Mouse (Mus musculus): Measurements from ENCODE around the gene Calhm3.

Gene Calhm3

DNA sequence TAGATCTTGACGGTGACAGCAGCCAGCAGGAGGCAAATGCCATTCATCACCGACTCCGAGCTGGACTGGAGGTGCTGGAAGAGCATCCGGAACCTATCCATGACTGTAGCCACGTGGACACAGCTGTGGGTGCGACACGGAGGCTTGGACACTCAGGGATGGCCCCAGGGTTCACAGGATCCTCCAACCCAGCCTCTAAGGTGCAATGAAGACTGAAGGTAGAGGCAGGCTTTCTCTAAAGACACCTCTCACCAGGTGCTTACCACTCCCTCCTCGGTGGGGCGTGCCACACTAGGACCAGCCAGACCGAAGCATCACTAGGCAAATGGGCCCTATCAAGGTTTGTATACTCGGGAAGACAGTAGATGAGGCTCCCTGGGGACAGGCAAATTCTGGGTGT lies at the start of gene Calhm3:
Gene Calhm3 (minus strand): TSS at position 101 of the 400 bp plus-strand sequence.
- no peak for DNase-seq (ENCODE audit: low spot score)

- no peak for DNase-seq (ENCODE audit: low spot score)
Observed at GRCm38 (mm10) chr19:47206126-47206525, 48.6 kb upstream of the Calhm3 start.

GRCm38 (mm10) chr19:47204653-47205052 lies 47.1 kb upstream of the Calhm3 start:
- DNase-seq (ENCODE audit: low spot score), result no peak

- no peak for DNase-seq (ENCODE audit: low spot score)
Observed at GRCm38 (mm10) chr19:47203042-47203441, 45.5 kb upstream of the Calhm3 start.

DNA sequence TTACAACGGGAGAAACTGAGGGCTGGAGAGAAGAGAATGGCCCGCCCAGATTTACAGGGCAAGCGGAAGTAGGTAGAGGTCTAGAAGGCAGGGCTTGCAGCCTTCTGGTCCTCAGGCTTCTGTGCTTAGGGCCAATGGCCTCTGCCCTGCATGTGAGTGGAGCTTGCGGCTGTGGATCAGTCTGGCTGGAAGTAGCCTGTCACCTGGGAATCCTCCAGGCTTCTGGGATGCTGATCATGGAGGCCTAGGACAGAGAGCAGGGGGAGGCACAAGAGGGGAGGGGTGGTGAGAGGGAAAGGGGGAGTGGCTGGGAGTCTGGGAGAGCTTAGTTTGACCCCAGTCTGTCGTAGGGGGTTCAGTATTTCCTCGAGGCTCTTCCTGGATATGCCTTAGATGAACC lies 44.9 kb upstream of the Calhm3 start:
- no peak for DNase-seq (ENCODE audit: low spot score)

DNA sequence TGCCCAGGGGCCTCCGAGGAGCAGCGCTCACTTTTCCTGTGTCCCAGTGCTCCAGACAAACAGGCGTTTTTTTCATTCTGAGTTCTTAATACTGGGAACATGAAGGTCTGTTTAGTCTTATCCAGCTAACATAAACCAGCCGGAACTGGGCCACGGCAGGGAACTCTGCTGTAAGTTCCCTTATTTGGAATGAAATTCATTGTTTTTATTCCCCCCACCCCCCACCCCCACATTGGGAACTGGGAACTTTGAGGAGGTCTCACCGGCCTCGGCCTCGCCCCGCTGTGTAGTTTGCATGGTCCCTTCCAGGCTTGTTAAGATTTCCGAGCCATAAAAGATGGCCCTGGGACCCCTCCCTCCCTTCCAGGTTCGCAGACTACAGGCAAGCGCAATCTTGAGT lies 44.4 kb upstream of the Calhm3 start:
- DNase-seq (ENCODE audit: low spot score), result no peak

GRCm38 (mm10) chr19:47198671-47199350 lies 41.2 kb upstream of the Calhm3 start:
- DNase-seq (ENCODE audit: low spot score), result no peak

- no peak for DNase-seq (ENCODE audit: low spot score)
Observed at GRCm38 (mm10) chr19:47192158-47192557, 34.6 kb upstream of the Calhm3 start.

DNA sequence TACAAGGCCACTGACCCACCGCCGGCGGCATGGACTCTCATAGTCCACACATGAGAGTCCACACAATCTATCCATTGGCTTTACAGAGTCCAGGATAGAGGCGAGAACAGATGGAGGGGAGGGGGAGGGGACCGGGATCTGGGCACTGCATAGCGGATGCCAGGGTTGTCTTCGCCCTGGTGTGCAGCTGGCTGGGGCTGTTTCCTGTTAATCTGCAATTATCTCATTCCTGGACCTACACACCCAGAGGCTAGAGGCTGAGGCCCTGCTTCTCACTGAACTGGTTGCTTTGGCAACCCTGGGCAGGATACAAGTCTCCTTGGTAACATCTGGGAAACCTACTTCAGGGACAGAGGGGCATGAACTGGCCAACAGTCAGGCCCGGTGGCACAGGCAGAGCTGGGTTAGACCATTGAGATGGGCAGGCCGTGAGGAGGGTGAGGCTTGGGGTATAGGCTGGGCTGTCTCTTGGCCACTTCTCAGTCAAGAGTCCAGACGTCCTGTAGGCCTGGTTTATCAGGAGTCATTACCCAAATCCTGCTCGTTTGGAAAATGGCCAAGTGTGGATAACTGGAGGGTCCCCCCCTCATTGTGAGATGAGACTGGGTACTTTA lies 31.1 kb upstream of the Calhm3 start:
- DNase-seq (ENCODE audit: low spot score), result no peak

GRCm38 (mm10) chr19:47186514-47187275 lies 29.1 kb upstream of the Calhm3 start:
- DNase-seq (ENCODE audit: low spot score), result no peak

GRCm38 (mm10) chr19:47184736-47185135 lies 27.2 kb upstream of the Calhm3 start:
- no peak for DNase-seq (ENCODE audit: low spot score)

- no peak for DNase-seq (ENCODE audit: low spot score)
Observed at GRCm38 (mm10) chr19:47184221-47184620, 26.7 kb upstream of the Calhm3 start.

GRCm38 (mm10) chr19:47180011-47180410 lies 22.4 kb upstream of the Calhm3 start:
- DNase-seq (ENCODE audit: low spot score), result no peak

DNA sequence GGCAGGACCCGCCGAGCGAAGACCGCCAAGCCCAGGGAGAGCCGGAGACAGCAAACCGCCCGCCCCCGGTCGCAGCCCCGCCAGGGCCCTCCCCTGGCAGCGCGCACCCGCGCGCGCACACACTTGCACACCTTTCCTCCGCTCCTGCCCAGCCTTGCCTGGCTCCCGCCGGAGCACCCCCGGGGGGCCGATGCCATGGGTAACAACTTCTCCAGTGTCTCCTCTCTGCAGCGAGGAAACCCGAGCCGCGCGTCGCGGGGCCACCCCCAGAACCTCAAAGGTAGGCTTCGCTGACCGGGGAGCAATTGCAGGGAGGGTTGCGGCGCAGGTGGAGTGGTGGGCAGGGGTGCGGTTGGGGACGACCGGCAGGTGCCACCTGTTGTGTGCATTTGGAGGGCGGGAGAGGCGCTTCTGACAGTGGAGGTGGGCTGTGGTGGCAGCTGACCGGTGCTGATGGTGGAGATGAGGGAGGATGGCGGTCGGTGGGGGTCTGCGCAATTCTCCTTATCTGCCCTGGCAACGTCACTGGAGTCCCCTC lies 21.8 kb upstream of the Calhm3 start:
- DNase-seq (ENCODE audit: low spot score), result no peak

- peak; percentile 42 for DNase-seq (ENCODE audit: low spot score)
Observed at GRCm38 (mm10) chr19:47178431-47179271, 21.1 kb upstream of the Calhm3 start, which contains the start of gene Neurl1a. TSS of gene Neurl1a (plus strand) at chr19:47178820.

GRCm38 (mm10) chr19:47178001-47178400 lies 20.4 kb upstream of the Calhm3 start:
- no peak for DNase-seq (ENCODE audit: low spot score)

- no peak for DNase-seq (ENCODE audit: low spot score)
Observed at GRCm38 (mm10) chr19:47176916-47177505, 19.4 kb upstream of the Calhm3 start.

DNA sequence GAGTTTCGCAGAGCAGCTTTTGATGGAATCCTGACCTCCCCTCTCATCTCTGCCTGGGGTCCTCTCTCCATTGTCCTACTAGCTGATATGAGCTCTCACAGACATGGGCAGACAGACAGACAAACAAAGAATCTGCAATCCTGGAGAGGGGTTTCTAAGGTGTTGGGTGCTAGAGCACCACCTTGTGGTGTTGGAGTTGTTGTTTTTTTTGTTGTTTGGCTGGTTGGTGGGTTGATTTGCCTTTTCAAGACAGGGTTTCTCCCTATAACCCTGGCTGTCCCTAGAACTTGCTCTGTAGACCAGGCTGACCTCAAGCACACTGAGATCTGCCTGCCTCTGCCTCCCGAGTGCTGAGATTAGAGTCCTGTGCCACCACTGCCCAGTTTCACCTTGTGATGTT lies 17.9 kb upstream of the Calhm3 start:
- no peak for DNase-seq (ENCODE audit: low spot score)

DNA sequence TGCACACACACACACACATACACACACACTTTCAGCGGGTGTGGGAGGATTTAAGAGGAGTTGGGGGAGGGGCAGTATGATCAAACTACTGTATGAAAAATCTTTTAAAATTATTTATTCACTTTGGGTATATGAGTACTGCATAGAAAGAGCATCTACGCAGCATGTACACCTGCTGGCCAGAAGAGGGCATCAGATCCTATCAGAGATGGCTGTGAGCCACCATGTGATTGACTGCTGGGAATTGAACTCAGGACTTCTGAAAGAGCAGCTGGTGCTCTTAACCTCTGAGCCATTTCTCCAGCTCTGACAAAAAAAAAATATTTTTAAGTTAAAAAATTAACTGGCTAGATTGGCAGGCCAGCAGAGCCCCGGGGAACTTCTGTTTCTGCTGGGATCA lies 17.0 kb upstream of the Calhm3 start:
- no peak for DNase-seq (ENCODE audit: low spot score)

DNA sequence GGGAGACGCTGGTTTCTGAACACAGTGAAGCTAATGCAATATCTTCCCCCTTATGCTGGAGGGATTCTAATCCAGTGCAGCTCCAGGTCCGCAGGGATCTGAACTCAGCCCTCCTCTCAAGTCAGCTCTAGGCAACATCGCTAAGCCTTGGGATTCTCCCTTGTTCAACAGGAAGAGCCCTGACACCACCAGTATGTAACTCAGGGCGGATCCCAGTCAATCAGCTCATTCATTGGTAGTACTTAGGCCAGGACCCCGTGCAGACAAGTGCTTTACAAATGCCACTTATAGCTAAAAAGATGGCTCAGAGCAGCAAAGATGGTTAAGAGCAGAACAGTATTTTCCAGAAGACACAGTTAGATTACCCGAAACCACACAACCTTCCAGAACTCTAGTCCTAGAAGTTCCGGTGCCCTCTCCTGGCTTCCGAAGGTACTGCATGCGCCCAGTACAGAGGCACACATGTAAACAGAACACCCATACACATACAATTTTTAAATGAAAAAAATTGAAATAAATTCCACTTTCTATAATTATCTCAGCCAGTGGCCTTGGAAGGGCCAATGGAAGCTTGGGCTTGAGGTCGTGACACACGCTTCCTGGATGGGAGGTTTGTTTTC lies 11.3 kb upstream of the Calhm3 start:
- DNase-seq (ENCODE audit: low spot score), result peak; percentile 75

GRCm38 (mm10) chr19:47168223-47168622 lies 10.7 kb upstream of the Calhm3 start:
- no peak for DNase-seq (ENCODE audit: low spot score)
